Mouse (Mus musculus) erythroid progenitor cell, adult 5-6 weeks (primary cell): Measurements from ENCODE around the gene Irf8. TPM values are rescaled to one million over a fixed set of nuclear protein-coding genes. Genes with fewer than 3 reads are reported as not detected.

Experiments used
- ATAC-seq: replicated peaks from 2 replicates; pipeline ENCODE4 v1.8.0; 2016; ENCODE audit warnings: moderate number of reproducible peaks, mild to moderate bottlenecking, moderate TSS enrichment, inconsistent platforms; ENCODE audit not compliant: poor library complexity, low FRiP score, severe bottlenecking
- total RNA-seq, 2 experiments: library from RNA; stranded (forward) in 1 of 2; stranded (reverse) in 1 of 2; fragments of 150-400 nt in 1 of 2; fragments of 186-747, 209-891 nt in 1 of 2; gene quantifications; 2 replicates each; pipeline versions ENCODE4 v1.2.3 to v1.2.4; 2015 to 2017; ENCODE audit warnings: low replicate concordance in 2 of 2

The Irf8 gene
- total RNA-seq (2015; ENCODE audit: low replicate concordance) (11.9 and 18.9 TPM in 2 replicates), total RNA-seq (2017; ENCODE audit: low replicate concordance) (11.4 and 20.3 TPM in 2 replicates)

GRCm38 (mm10) chr8:120735770-120736481 is at the start of gene Irf8:
Gene Irf8, plus strand, starts transcription at chr8:120736358.
- no peak for ATAC-seq

GRCm38 (mm10) chr8:120686576-120686975 is 49.6 kb upstream of the Irf8 start:
- ATAC-seq = no peak

GRCm38 (mm10) chr8:120687786-120688185 is 48.4 kb upstream of the Irf8 start:
- no peak for ATAC-seq

- no peak for ATAC-seq
These were observed 47.6 kb upstream of the Irf8 start for GRCm38 (mm10) chr8:120688511-120688910.

- no peak for ATAC-seq
These were observed 43.2 kb upstream of the Irf8 start for GRCm38 (mm10) chr8:120692934-120693333.

- peak; percentile 58; the same call in 1 of the 2 replicates for ATAC-seq
These were observed 42.2 kb upstream of the Irf8 start for GRCm38 (mm10) chr8:120693861-120694493.

GRCm38 (mm10) chr8:120696401-120697153 is 39.6 kb upstream of the Irf8 start:
- no peak for ATAC-seq

- no peak for ATAC-seq
These were observed 38.8 kb upstream of the Irf8 start for GRCm38 (mm10) chr8:120697154-120697978.

GRCm38 (mm10) chr8:120697979-120698272 is 38.2 kb upstream of the Irf8 start:
- 0 out of 2 replicates have a peak, but pooled peaks have one; percentile 58 for ATAC-seq

- ATAC-seq = no peak
These were observed 37.7 kb upstream of the Irf8 start for GRCm38 (mm10) chr8:120698426-120698825.

GRCm38 (mm10) chr8:120699079-120699478 is 37.1 kb upstream of the Irf8 start:
- no peak for ATAC-seq

- no peak for ATAC-seq
These were observed 36.6 kb upstream of the Irf8 start for GRCm38 (mm10) chr8:120699565-120699964.

GRCm38 (mm10) chr8:120700053-120700452 is 36.1 kb upstream of the Irf8 start:
- ATAC-seq = no peak

- ATAC-seq = no peak
These were observed 34.2 kb upstream of the Irf8 start for GRCm38 (mm10) chr8:120701758-120702465.

GRCm38 (mm10) chr8:120704203-120704602 is 32.0 kb upstream of the Irf8 start:
- ATAC-seq = no peak

- ATAC-seq = no peak
These were observed 31.0 kb upstream of the Irf8 start for GRCm38 (mm10) chr8:120705163-120705562.

GRCm38 (mm10) chr8:120706193-120706592 is 30.0 kb upstream of the Irf8 start:
- ATAC-seq = no peak

- ATAC-seq = no peak
These were observed 27.0 kb upstream of the Irf8 start for GRCm38 (mm10) chr8:120709176-120709575.

- no peak for ATAC-seq
These were observed 21.0 kb upstream of the Irf8 start for GRCm38 (mm10) chr8:120715200-120715599.
